Mouse (Mus musculus) cerebellum, adult 2 months (tissue): ENCODE results near the gene Fhit.

Experiments
- CTCF ChIP-seq: fragments of 200-500 bp; IDR thresholded peaks from 2 replicates; pipeline ENCODE4 v1.5.1; 2011; ENCODE audit warnings: low read depth, mild to moderate bottlenecking, control low read depth, low read length, moderate library complexity, borderline replicate concordance; ENCODE audit not compliant: insufficient read depth
- POLR2A ChIP-seq: fragments of 200-500 bp; IDR thresholded peaks from 2 replicates; pipeline ENCODE4 v1.6.1; 2011; ENCODE audit warnings: low read length, control low read depth, borderline replicate concordance; ENCODE audit not compliant: insufficient read depth

GRCm38 (mm10) chr14:11083462-11083861, 78.4 kb downstream of the Fhit start:
- TF ChIP-seq CTCF, result no peak
- no peak for TF ChIP-seq POLR2A
